Mouse (Mus musculus) lung, adult 2 months (tissue): ENCODE data around the gene Frrs1l. TPM values are rescaled to one million over a fixed set of nuclear protein-coding genes. Genes with fewer than 3 reads are reported as not detected.
A peak's percentile ranks its signal among the peaks of the same experiment; 100 is the strongest.

Experiments used
- DNase-seq: peaks from one replicate; pipeline ENCODE4 v3.0.0; 2022
- H3K4me1 ChIP-seq: fragments of 200-500 bp; 2 replicates; pipeline ENCODE4 v1.6.1; 2011; ENCODE audit warnings: low read length; ENCODE audit not compliant: control insufficient read depth, insufficient read depth
- H3K4me3 ChIP-seq: fragments of 200-500 bp; replicated peaks from 2 replicates; pipeline ENCODE3; 2011; ENCODE audit warnings: low read depth, mild to moderate bottlenecking, control low read depth, low read length; ENCODE audit errors: extremely low read depth
- CTCF ChIP-seq: fragments of 200-500 bp; IDR thresholded peaks from 2 replicates; pipeline ENCODE4 v1.5.1; 2011; ENCODE audit warnings: mild to moderate bottlenecking, low read length, control low read depth; ENCODE audit not compliant: insufficient read depth
- POLR2A ChIP-seq: fragments of 200-500 bp; IDR thresholded peaks from 2 replicates; pipeline ENCODE4 v1.6.1; 2011; ENCODE audit warnings: low read depth, mild to moderate bottlenecking, control low read depth, low read length, borderline replicate concordance; ENCODE audit errors: extremely low read depth
- WGBS: fragments of 180-500 bp; shearing (Covaris S2); methylation state at CpG from one replicate; pipeline ENCODE4 v1.1.7; 2018; 5-methylcytosine and 5-hydroxymethylcytosine counted together
- polyA plus RNA-seq: library from polyadenylated mRNA; depleted of rRNA; stranded (reverse); fragments of >200 nt; gene quantifications from 2 replicates; pipeline ENCODE4 v1.2.3, GENCODE M21; 2012; rRNA removed

Gene Frrs1l
- 0.01 and 0.04 TPM in 2 replicates for polyA plus RNA-seq

DNA sequence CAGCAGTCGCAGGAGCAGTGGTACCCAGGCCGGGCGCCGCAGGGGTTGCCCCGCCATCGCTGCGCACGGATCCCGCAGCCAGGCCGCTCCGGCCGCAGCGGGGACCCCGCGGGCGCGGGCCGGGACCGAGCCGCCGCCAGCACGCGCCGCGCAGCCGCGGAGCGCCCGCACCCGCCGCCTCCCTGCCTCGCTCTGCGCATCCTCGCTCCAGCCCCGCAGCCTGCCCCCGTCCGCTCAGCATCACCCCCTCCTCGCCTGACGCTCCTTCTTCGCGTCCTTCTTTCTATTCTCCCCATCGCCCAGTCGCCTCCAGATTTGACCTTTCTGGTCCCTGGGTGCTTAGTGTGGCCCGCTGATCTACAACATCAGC lies at the start of gene Frrs1l:
Gene Frrs1l (minus strand): TSS at position 177 of the 370 bp plus-strand sequence.
- 3% methylated on average over 15 of the region's 44 CpGs for WGBS
- no peak within 1 kb of the TSS for H3K4me3 ChIP-seq
- TF ChIP-seq CTCF (no peak), POLR2A (no peak)

DNA sequence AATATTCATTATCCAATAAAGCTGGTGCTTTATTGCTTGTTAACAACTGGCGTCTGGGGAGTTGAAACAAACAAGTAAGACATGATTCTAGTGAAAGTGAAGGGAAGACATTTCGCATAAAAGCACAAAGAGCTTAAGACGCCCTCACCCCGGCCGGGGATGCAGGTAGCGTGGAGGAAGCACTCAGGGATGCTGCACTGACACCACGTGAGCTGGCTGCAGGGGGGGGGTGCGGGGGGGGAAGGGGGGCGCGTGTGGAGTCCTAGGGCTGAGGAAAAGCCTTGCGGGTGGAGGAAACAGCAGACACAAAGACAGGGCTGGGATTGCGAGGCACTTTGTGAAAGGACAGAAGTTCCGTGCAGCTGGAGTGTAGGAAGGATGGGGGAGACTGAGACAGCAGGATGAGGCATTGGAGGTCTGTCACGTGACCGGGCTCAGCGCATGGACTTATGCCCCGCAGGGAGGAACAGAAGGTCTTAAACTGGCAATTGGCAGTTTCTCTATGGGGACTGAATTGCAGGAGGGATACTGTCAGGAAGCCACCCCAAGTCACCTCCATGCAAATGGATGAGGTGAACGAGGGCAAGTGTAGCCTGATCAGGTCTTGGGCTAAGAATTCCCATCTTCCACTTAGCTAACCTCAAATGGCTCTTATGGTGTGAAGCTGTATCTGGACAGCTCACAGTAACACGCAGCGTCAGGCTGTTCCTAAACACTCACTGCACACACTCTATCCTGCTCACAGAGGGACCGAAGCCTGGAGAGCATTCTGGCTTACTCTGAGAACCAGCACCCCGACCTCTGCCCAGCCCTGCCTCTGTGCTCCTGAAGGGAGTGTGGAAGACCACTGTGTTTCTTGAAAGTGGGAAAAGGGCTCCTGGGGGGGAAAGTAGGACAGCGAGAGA lies 49.2 kb upstream of the Frrs1l start:
- WGBS, result 15% methylated on average over 23 of the region's 23 CpGs
- TF ChIP-seq CTCF (no peak), POLR2A (no peak)
- Histone ChIP-seq H3K4me1 (no peaks in the 10 kb centered on the region), H3K4me3 (no peak overlapping the region)
- DNase-seq, result no peak

More for the DNA sequence above, at the start of gene Frrs1l:
- no peak for DNase-seq
- H3K4me1 ChIP-seq, result no peaks in the 10 kb centered on the region

DNA sequence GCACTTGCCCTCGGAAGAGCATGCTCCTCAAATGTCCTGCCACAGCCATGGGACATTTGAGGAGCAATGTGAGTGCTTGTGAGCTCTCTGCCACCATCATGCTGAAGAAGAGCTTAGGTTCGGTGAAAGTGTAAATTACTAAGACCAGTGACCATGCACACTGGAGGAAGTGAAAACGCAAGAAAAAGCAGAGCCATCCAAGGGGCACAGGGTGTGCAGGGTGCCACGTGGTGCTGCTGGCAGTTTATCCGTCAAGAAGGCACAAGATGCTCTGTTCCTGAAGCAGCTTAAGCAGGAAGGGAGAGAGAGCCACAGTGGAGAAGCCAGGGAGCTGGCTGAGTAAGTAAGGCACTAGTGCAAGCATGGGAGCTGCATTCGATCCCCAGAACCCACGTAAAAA lies 47.4 kb upstream of the Frrs1l start:
- Histone ChIP-seq H3K4me3 (no peak overlapping the region), H3K4me1 (no peaks in the 10 kb centered on the region)
- no peak for TF ChIP-seq POLR2A
- TF ChIP-seq CTCF, result no peak
- DNase-seq, result no peak
- WGBS, result 72% methylated on average over 7 of the region's 7 CpGs

DNA sequence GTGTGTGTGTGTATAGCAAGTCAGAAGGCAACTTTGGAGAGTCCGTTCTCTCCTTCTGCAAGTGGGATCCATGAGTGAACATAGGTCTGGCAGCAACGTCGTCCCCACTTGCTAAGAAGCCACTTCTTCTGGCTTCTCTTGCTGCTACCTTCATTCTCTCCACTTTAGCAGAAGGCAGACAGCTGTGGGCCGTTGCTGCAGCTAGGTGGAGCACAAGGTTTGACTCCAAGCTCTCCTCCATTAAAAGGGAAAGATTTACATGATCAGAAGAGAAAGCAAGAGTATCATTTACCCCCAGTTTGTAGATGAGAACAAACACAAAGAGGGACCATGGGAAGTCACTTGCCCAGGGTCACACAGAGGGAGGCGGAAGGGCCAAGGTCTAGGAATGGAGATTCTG lies 44.0 kb upstream of the Frrs1l start:
- DNase-seq, result no peak
- TF ChIP-seq CTCF (no peak), POLR2A (no peak)
- 68% methylated on average over 5 of the region's 5 CpGs for WGBS
- H3K4me3 ChIP-seq, result no peak overlapping the region
- no peaks in the 10 kb centered on the region for H3K4me1 ChIP-seq

DNA sequence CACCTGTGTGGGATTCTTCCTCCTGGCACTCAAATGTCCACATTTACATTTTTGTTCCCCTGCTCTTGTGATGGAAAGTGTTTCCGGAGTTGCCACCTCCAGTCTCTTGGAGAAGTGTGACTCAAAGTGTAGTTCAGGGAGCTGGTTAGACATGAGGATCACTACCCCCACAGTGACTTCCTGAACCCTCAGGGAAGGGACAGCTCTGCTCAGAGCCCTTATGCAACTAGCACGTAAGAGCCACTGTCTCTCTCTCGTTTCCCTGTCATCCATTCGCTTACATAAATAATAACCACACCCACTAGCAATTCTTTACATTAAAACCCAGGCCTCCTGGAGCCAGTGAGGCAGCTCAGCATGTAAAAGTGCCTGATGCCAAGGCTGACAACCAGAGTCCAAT lies 41.2 kb upstream of the Frrs1l start:
- Histone ChIP-seq H3K4me1 (no peaks in the 10 kb centered on the region), H3K4me3 (no peak overlapping the region)
- DNase-seq, result no peak
- TF ChIP-seq CTCF (no peak), POLR2A (no peak)
- 39% methylated on average over 4 of the region's 4 CpGs for WGBS

DNA sequence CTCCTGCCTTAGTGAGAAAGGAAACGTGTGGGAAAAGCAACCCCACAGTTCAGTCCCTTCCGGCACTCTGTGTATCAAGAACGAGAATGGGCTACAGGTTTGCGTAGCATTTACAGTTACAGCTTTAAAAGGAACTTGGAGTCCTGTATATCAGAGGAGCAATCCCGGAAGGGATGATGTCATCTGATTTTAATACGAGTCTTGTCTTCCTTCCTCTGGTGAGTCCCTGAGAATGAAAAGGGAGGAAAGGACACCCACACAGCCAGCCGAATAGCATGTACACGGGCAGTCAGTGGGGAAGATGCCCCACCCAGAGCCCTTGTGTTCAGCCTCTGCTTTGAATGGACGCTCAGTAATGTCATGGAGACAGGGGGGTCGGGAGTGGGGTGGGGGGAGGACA lies 37.8 kb upstream of the Frrs1l start:
- no peak for DNase-seq
- TF ChIP-seq POLR2A (no peak), CTCF (no peak)
- Histone ChIP-seq H3K4me1 (no peaks in the 10 kb centered on the region), H3K4me3 (no peak overlapping the region)
- 27% methylated on average over 10 of the region's 10 CpGs for WGBS

DNA sequence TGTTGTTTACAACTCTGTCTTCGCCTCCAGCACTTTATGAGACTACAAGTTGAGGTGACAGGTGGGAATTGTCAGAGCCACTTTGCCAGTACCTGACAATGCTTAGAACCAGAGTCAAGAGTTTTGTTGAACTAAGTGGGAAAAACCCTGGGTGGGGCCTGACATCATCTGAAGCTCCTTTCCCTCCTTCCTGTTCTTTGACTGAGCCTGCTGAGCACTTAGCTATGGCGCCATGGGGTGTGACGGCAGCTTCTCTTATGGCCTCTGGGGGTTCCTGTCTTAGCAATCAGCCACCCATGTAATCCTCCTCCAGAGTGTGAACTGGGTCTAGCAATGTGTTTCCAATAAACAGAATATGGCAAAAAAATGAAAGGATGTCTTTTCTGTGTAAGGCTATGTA lies 33.3 kb upstream of the Frrs1l start:
- H3K4me1 ChIP-seq, result no peaks in the 10 kb centered on the region
- DNase-seq, result no peak
- no peak overlapping the region for H3K4me3 ChIP-seq
- WGBS, result 58% methylated on average over 3 of the region's 3 CpGs
- TF ChIP-seq POLR2A (no peak), CTCF (no peak)

DNA sequence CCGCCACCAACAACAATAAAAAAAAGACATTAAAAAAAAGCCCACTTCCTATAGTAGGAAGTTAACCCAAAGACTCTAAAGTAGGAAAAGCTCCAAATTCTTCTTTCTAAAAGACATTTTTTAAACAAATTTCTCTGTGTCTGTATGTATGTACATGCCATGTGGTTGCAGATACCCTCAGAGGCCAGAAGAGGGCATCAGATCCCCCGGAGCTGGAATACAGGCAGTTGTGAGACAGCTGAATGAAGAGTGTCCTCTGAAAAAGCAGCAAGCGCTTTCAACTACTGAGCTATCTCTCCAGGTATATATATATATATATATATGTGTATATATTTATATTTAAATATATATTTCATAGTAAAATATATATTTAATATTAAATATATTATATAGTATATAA lies 31.1 kb upstream of the Frrs1l start:
- H3K4me1 ChIP-seq, result no peaks in the 10 kb centered on the region

DNA sequence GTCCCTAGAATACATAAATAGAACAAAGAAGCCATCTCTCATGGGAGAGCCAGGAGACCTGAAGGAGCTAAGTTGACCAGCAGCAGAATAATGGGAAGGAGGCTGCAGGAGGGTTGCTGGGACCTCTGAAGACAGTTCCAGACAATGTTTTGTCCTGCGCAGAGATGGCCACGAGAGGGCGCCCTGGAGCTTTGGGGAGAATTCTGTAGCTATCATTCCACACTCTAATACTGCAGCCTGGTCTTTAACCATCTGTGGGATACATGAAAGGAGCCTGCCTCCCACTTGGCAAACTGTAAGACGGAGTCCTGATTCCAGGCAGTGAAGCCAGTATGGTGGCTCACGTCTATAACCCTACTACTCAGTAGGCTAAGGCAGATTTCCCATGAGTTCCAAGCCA lies 27.0 kb upstream of the Frrs1l start:
- Histone ChIP-seq H3K4me3 (no peak overlapping the region), H3K4me1 (no peaks in the 10 kb centered on the region)
- WGBS, result 29% methylated on average over 5 of the region's 5 CpGs
- DNase-seq, result peak; percentile 73
- no peak for TF ChIP-seq POLR2A
- TF ChIP-seq CTCF, result peak; percentile 81

More for the DNA sequence above, 31.1 kb upstream of the Frrs1l start:
- no peak overlapping the region for H3K4me3 ChIP-seq
- no peak for DNase-seq
- 81% methylated on average over 3 of the region's 3 CpGs for WGBS
- TF ChIP-seq POLR2A (no peak), CTCF (0 out of 2 replicates have a peak, but pooled peaks have one; percentile 10)

DNA sequence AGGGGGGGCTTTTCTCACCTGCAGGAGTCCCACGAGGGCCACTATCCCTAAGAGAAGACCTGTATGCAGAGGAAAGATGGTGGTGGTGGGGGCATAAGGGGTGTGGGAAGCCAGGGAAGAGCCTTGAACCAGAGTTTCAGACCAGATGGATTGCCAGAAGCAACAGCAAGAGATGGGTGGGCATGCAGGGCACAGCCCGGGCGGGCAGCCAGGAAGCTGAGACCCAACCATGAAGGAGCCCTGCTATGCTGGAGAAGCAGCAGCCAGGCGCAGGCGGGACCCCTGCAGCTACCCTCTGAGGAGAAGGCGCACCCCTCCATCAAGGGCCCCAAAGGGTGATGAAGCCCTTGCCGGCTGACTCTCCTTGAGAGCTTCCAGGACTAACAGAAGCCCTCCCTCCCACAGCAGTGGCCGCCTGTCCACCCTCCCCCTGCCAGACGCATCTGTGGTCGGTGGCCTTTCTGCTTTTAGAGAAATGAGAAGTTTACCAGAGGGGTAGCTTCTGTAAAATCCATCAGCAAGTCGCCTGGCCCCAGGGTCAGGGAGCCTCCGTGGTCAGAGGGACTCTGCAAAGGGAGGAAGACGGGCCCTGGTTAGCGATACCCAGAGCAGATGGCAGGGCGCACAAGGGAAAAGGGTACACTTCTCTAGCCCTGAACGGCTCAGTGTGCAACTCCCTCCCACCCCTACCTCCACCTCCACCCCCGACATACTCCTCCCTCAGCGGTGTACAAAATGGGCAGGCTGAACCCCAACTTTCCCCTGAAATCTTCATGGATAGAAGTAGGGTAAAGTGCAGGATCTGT lies 26.4 kb upstream of the Frrs1l start:
- TF ChIP-seq POLR2A (no peak), CTCF (no peak)
- Histone ChIP-seq H3K4me3 (no peak overlapping the region), H3K4me1 (no peaks in the 10 kb centered on the region)
- DNase-seq, result no peak
- 52% methylated on average over 18 of the region's 18 CpGs for WGBS
